Mouse (Mus musculus): ENCODE results near the gene Appbp2. TPM values are rescaled to one million over a fixed set of nuclear protein-coding genes. Genes with fewer than 3 reads are reported as not detected.

The Appbp2 gene
- polyA plus RNA-seq, 1 experiment = 43.0 TPM

DNA sequence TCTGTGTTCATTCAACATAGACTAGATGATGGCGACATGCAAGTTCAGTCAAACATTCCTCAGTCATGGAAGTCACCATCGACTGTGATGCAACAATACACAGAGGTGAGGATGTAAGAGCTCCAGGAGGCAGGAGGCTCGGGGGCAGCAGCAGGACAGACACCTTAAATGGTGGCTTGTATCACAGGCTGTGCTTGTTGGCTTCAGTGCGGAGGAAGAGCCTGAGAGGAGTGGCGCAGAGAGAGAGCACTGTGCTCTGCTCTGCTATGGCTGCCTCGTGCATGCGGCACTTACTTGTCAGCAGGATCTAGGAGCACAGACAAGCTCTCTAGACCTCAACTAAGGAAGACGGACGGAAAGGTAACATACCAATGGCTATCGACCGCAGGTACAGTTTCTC is 40.7 kb downstream of the Appbp2 start:
- no peaks in the 10 kb centered on the region for H3K27me3 ChIP-seq (ENCODE audit: control insufficient read depth, insufficient read depth, low read length)
- H3K27ac ChIP-seq (ENCODE audit: insufficient read depth, low read length) = no peak overlapping the region
- WGBS = 95% methylated on average over 11 of the region's 11 CpGs
- TF ChIP-seq POLR2A (IDR thresholded peaks at IDR 0.05; ENCODE audit: borderline replicate concordance, insufficient read depth, low read length) (no peak), CTCF (IDR thresholded peaks at IDR 0.05; ENCODE audit: borderline replicate concordance, insufficient read depth, low read depth, low read length) (no peak)
- DNase-seq = no peak
- no peaks in the 10 kb centered on the region for H3K4me1 ChIP-seq (ENCODE audit: control insufficient read depth, insufficient read depth, low read length)
- no peak overlapping the region for H3K4me3 ChIP-seq (replicated peaks; ENCODE audit: insufficient read depth, low read depth, low read length)

DNA sequence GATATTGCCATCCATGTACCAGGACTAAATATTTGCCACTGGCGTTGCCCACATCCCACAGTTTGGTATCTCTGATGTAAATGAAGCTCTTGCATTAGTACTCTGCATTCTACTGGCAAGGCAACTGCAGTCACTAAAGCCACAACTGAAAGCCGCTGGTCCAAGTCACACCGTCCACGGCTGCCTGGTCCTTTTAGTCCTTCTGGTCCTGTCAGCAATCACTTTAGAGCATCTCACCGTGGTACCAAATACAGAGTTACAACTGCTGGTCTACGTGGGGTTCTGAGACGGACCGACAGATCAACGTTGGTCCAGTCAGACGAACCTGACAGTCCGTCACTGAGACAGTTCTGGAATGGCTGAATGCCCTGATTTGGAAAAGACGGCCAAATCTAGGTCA is 44.2 kb downstream of the Appbp2 start:
- WGBS = 83% methylated on average over 12 of the region's 12 CpGs
- H3K27me3 ChIP-seq (ENCODE audit: control insufficient read depth, insufficient read depth, low read length) = no peaks in the 10 kb centered on the region

DNA sequence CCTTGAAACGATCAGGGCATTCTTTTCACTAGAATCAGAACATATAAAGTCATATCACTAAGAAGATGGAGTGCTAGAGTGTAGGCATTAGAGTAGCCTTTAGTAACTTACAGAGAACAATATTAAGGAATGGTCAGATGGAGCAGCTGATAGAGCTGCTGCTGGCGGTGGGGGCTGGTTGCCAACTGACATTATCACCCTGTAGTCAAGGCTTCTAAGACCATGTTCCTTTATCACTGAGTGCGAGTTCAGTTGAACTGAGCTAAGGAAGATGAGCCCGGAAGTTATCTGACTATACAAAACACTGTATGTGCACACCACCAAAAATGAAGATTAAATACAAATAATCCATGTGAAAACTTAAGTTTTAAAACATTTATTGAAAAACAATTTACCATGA is 45.8 kb downstream of the Appbp2 start:
- no peak overlapping the region for H3K4me3 ChIP-seq (replicated peaks; ENCODE audit: insufficient read depth, low read depth, low read length)
- no peaks in the 10 kb centered on the region for H3K27me3 ChIP-seq (ENCODE audit: control insufficient read depth, insufficient read depth, low read length)
- H3K4me1 ChIP-seq (ENCODE audit: control insufficient read depth, insufficient read depth, low read length) = no peaks in the 10 kb centered on the region
- no peak for TF ChIP-seq CTCF (IDR thresholded peaks at IDR 0.05; ENCODE audit: borderline replicate concordance, insufficient read depth, low read depth, low read length)
- no peak for TF ChIP-seq POLR2A (IDR thresholded peaks at IDR 0.05; ENCODE audit: borderline replicate concordance, insufficient read depth, low read length)
- WGBS = 90% methylated on average over 4 of the region's 4 CpGs
- H3K27ac ChIP-seq (ENCODE audit: insufficient read depth, low read length) = no peak overlapping the region
- no peak for DNase-seq

More for the DNA sequence above, 44.2 kb downstream of the Appbp2 start:
- no peak overlapping the region for H3K27ac ChIP-seq (ENCODE audit: insufficient read depth, low read length)
- TF ChIP-seq CTCF (IDR thresholded peaks at IDR 0.05; ENCODE audit: borderline replicate concordance, insufficient read depth, low read depth, low read length) = no peak
- TF ChIP-seq POLR2A (IDR thresholded peaks at IDR 0.05; ENCODE audit: borderline replicate concordance, insufficient read depth, low read length) = no peak
- DNase-seq = no peak
- H3K4me1 ChIP-seq (ENCODE audit: control insufficient read depth, insufficient read depth, low read length) = no peaks in the 10 kb centered on the region
- H3K4me3 ChIP-seq (replicated peaks; ENCODE audit: insufficient read depth, low read depth, low read length) = no peak overlapping the region

DNA sequence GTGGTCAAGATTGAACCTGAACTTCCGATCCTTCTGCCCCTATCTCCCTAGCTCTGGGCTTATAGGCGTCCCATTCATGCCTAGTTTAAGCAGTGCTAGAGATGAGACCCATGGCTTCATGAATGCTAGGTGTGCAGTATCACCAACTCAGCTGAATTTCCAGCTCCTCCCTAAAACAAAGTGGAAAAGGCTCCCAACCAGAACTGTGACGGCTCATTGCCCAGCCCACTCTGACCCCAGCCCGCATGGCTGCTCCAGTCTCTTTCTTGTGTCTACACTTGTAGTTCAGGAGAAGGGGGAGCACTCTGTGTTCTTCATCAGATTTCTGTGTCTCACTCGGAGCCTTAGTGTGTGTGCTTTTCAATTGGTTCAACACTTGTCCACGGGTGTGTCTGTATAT is 50.1 kb downstream of the Appbp2 start:
- no peak for DNase-seq
- TF ChIP-seq POLR2A (IDR thresholded peaks at IDR 0.05; ENCODE audit: borderline replicate concordance, insufficient read depth, low read length) (no peak), CTCF (IDR thresholded peaks at IDR 0.05; ENCODE audit: borderline replicate concordance, insufficient read depth, low read depth, low read length) (no peak)
- WGBS = 90% methylated on average over 6 of the region's 6 CpGs
- H3K4me3 ChIP-seq (replicated peaks; ENCODE audit: insufficient read depth, low read depth, low read length) = no peak overlapping the region
- H3K27ac ChIP-seq (ENCODE audit: insufficient read depth, low read length) = no peak overlapping the region
- H3K27me3 ChIP-seq (ENCODE audit: control insufficient read depth, insufficient read depth, low read length) = no peaks in the 10 kb centered on the region
- H3K4me1 ChIP-seq (ENCODE audit: control insufficient read depth, insufficient read depth, low read length) = no peaks in the 10 kb centered on the region

DNA sequence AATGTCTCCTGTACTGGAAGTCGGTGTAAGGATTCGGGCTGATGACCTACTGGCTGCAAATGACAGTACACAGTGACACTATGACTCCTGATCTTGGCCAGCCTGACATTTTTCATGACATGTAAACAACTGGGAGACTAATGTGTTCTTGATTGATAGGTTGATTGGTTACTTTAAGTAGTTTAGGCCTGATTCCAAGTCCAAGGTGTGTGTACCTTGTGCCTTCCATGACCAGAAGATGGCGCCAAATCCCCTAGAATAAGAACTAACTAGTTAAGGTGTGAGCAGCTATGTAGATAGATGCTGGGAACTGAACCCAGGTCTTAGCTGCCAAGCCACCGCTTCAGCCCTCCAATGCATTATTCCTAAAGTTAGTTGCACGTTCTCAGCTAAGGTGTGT is 50.8 kb downstream of the Appbp2 start:
- H3K4me3 ChIP-seq (replicated peaks; ENCODE audit: insufficient read depth, low read depth, low read length) = no peak overlapping the region
- H3K27me3 ChIP-seq (ENCODE audit: control insufficient read depth, insufficient read depth, low read length) = no peaks in the 10 kb centered on the region
- no peaks in the 10 kb centered on the region for H3K4me1 ChIP-seq (ENCODE audit: control insufficient read depth, insufficient read depth, low read length)
- H3K27ac ChIP-seq (ENCODE audit: insufficient read depth, low read length) = no peak overlapping the region
- WGBS = 80% methylated on average over 5 of the region's 5 CpGs
- DNase-seq = peak; percentile 37 to 41
- TF ChIP-seq CTCF (IDR thresholded peaks at IDR 0.05; ENCODE audit: borderline replicate concordance, insufficient read depth, low read depth, low read length) (peak; percentile 41; the same call in 1 of the 2 replicates), POLR2A (IDR thresholded peaks at IDR 0.05; ENCODE audit: borderline replicate concordance, insufficient read depth, low read length) (no peak)

DNA sequence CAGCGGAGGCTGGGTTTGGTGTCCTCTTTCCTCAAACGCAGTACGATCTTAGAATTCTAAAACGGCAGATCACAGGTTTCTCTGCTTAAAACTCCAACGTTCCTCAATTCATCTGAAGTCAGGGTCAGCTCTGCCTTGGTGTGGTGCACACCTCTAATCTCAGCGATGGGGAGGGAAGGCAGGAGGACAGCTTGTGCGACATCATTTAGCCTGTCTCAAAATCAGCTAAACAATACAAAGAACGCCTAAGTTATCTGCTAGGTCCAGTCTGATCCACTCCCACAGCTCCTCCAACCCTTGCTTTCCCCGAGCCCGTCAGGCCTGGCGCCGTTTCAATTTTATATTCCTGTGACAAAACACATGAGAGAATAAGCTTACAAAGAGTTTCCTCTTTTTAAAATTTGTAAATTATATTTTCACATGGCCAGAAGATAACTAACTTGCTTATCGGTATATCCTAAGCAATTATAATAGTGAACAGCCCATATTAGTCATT is 51.6 kb downstream of the Appbp2 start:
- TF ChIP-seq CTCF (IDR thresholded peaks at IDR 0.05; ENCODE audit: borderline replicate concordance, insufficient read depth, low read depth, low read length) = no peak
- TF ChIP-seq POLR2A (IDR thresholded peaks at IDR 0.05; ENCODE audit: borderline replicate concordance, insufficient read depth, low read length) = no peak
- DNase-seq = peak in 1 of 2 experiments; percentile 15
- Histone ChIP-seq H3K4me1 (ENCODE audit: control insufficient read depth, insufficient read depth, low read length) (no peaks in the 10 kb centered on the region), H3K4me3 (replicated peaks; ENCODE audit: insufficient read depth, low read depth, low read length) (peak overlapping the region; percentile 74), H3K27me3 (ENCODE audit: control insufficient read depth, insufficient read depth, low read length) (no peaks in the 10 kb centered on the region), H3K27ac (ENCODE audit: insufficient read depth, low read length) (no peak overlapping the region)
- WGBS = 12% methylated on average over 13 of the region's 13 CpGs

DNA sequence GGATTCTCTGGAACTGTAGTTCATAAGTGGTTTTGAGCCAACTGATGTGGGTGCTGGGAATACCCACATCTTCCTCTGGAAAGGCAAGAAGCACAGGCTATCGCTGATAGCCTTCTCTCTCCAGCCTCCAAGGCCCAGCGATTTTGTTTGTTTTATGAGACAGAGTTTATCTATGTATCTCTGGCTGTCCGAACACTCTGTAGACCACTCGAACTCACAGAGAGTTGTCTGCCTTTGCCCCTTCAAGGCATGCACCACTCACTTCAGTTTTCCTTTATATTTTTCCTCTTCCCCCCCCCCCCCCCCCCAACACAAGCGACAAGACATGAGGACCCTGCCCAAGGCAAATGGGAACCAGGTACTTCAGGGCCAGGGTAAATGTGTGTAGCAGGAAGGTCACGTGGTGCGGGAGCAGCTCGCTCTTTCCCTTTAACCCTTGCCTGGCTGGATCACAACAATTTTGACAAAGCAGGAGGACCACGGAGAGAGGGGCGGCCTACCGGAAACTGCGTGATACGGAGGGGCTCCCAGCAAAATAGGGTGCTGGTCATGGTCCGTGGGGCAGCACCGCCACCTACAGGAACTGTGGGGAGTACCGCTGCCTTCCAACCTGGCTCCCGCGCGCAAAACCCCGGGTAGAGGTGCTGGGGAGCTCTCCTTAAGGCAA is 52.2 kb downstream of the Appbp2 start:
- H3K27ac ChIP-seq (ENCODE audit: insufficient read depth, low read length) = no peak overlapping the region

DNA sequence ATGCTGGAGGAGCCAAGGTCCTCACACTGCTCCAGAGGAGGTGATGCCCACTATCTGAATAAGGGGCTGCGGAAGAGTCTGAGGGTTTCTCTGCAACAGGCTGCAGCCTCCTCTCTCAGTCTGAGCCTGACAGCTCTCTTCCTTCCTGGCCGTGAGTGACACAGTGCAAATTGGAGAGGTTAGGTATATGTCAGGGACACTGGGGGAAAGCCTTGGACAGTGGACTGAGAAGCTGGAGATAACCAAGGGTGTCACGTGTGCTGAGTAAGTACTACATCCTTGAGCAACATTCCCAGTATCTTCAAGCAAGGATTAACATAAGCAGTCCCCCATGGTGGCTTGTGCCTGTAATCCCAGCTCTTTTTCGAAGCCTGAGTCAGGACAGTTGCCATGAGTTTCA is 56.5 kb downstream of the Appbp2 start:
- DNase-seq = no peak
- H3K27ac ChIP-seq (ENCODE audit: insufficient read depth, low read length) = no peak overlapping the region
- no peak for TF ChIP-seq CTCF (IDR thresholded peaks at IDR 0.05; ENCODE audit: borderline replicate concordance, insufficient read depth, low read depth, low read length)
- no peak for TF ChIP-seq POLR2A (IDR thresholded peaks at IDR 0.05; ENCODE audit: borderline replicate concordance, insufficient read depth, low read length)
- H3K4me1 ChIP-seq (ENCODE audit: control insufficient read depth, insufficient read depth, low read length) = no peaks in the 10 kb centered on the region
- no peak overlapping the region for H3K4me3 ChIP-seq (replicated peaks; ENCODE audit: insufficient read depth, low read depth, low read length)
- 75% methylated on average over 4 of the region's 4 CpGs for WGBS
- no peaks in the 10 kb centered on the region for H3K27me3 ChIP-seq (ENCODE audit: control insufficient read depth, insufficient read depth, low read length)

More for the DNA sequence above, 52.2 kb downstream of the Appbp2 start:
- H3K4me3 ChIP-seq (replicated peaks; ENCODE audit: insufficient read depth, low read depth, low read length) = peak overlapping the region; percentile 74
- no peaks in the 10 kb centered on the region for H3K27me3 ChIP-seq (ENCODE audit: control insufficient read depth, insufficient read depth, low read length)
- WGBS = 5% methylated on average over 20 of the region's 20 CpGs
- no peaks in the 10 kb centered on the region for H3K4me1 ChIP-seq (ENCODE audit: control insufficient read depth, insufficient read depth, low read length)
- peak; percentile 67 to 79 for DNase-seq
- TF ChIP-seq POLR2A (IDR thresholded peaks at IDR 0.05; ENCODE audit: borderline replicate concordance, insufficient read depth, low read length) (no peak), CTCF (IDR thresholded peaks at IDR 0.05; ENCODE audit: borderline replicate concordance, insufficient read depth, low read depth, low read length) (peak; percentile 72)
